Mouse (Mus musculus) CH12.LX (cell line): ENCODE data around the gene Adamts20. TPM values are rescaled to one million over a fixed set of nuclear protein-coding genes. Genes with fewer than 3 reads are reported as not detected.
A peak's percentile ranks its signal among the peaks of the same experiment; 100 is the strongest.

Experiments used
- DNase-seq: peaks from one replicate; pipeline ENCODE4 v3.0.0-alpha.2; 2013; ENCODE audit errors: extremely low read depth
- H3K27ac ChIP-seq: 2 replicates; pipeline ENCODE4 v1.5.1; 2012; ENCODE audit warnings: low read depth, mild to moderate bottlenecking, control low read depth, moderate library complexity; ENCODE audit not compliant: insufficient read depth
- H3K27me3 ChIP-seq: replicated peaks from 2 replicates; pipeline ENCODE3; 2012; ENCODE audit warnings: inconsistent platforms
- H3K36me3 ChIP-seq, 2 experiments: replicated peaks in 1 of 2; 2 replicates each; pipeline versions ENCODE3 to v1.6.1; 2012; ENCODE audit warnings: inconsistent platforms in 1 of 2, low read length in 1 of 2, mild to moderate bottlenecking in 1 of 2, mixed read lengths in 1 of 2, moderate library complexity in 1 of 2; ENCODE audit not compliant: control insufficient read depth in 1 of 2, insufficient read depth in 1 of 2
- H3K4me1 ChIP-seq, 2 experiments: 2 replicates each; pipeline ENCODE4 v1.6.1; 2012; ENCODE audit warnings: inconsistent platforms in 1 of 2, moderate library complexity in 1 of 2; ENCODE audit not compliant: insufficient read depth in 2 of 2, control insufficient read depth in 1 of 2
- H3K4me2 ChIP-seq: 2 replicates; pipeline ENCODE4 v1.6.1; 2012; ENCODE audit warnings: low read depth, mild to moderate bottlenecking, control low read depth; ENCODE audit not compliant: poor library complexity, insufficient read depth, severe bottlenecking
- H3K4me3 ChIP-seq, 3 experiments: fragments of 150-350 bp in 1 of 3; sonication (generic) in 1 of 3; replicated peaks in 1 of 3; 2 replicates each; pipeline versions ENCODE3 to v1.5.1; 2011 to 2012; ENCODE audit warnings: low read depth in 2 of 3, low read length in 2 of 3, mild to moderate bottlenecking in 2 of 3, moderate library complexity in 2 of 3, control low read depth in 1 of 3, improper control_type of control experiment in 1 of 3, inconsistent platforms in 1 of 3, mixed read lengths in 1 of 3; ENCODE audit not compliant: poor library complexity in 1 of 3
- H3K79me2 ChIP-seq: replicated peaks from 2 replicates; pipeline ENCODE4 v1.6.1; 2012; ENCODE audit warnings: mild to moderate bottlenecking, moderate library complexity; ENCODE audit not compliant: control insufficient read depth, poor library complexity, insufficient read depth, severe bottlenecking; ENCODE audit errors: extremely low read depth
- H3K9ac ChIP-seq: 2 replicates; pipeline ENCODE4 v1.6.1; 2012; ENCODE audit warnings: low read depth, mild to moderate bottlenecking, control low read depth, moderate library complexity; ENCODE audit not compliant: insufficient read depth
- H3K9me3 ChIP-seq: replicated peaks from 2 replicates; pipeline ENCODE3; 2012; ENCODE audit warnings: low read length, inconsistent platforms, mixed read lengths
- BHLHE40 ChIP-seq: IDR thresholded peaks from 2 replicates; pipeline ENCODE4 v1.6.1; 2011; ENCODE audit warnings: mild to moderate bottlenecking, low read depth, low read length, improper control_type of control experiment
- CHD1 ChIP-seq: IDR thresholded peaks from 2 replicates; pipeline ENCODE4 v1.6.1; 2012; ENCODE audit warnings: low read depth, low read length, improper control_type of control experiment, inconsistent platforms
- CHD2 ChIP-seq: IDR thresholded peaks from 2 replicates; pipeline ENCODE4 v1.6.1; 2011; ENCODE audit warnings: low read length, improper control_type of control experiment
- ELF1 ChIP-seq: IDR thresholded peaks from 2 replicates; pipeline ENCODE4 v1.6.1; 2014; ENCODE audit warnings: low read depth, mild to moderate bottlenecking, inconsistent platforms, low read length, improper control_type of control experiment
- EP300 ChIP-seq: IDR thresholded peaks from 2 replicates; pipeline ENCODE4 v1.6.1; 2011; ENCODE audit warnings: low read length, improper control_type of control experiment
- ETS1 ChIP-seq: conservative IDR thresholded peaks from 2 replicates; pipeline ENCODE4 v1.6.1; 2012; ENCODE audit warnings: low read depth, mild to moderate bottlenecking, inconsistent platforms, low read length, improper control_type of control experiment, moderate library complexity
- HCFC1 ChIP-seq: IDR thresholded peaks from 2 replicates; pipeline ENCODE4 v1.6.1; 2012; ENCODE audit warnings: low read depth, mild to moderate bottlenecking, inconsistent platforms, low read length, improper control_type of control experiment
- IRF4 ChIP-seq: IDR thresholded peaks from 2 replicates; pipeline ENCODE4 v1.6.1; 2014; ENCODE audit warnings: low read depth, mild to moderate bottlenecking, inconsistent platforms, low read length, improper control_type of control experiment
- JUN ChIP-seq: IDR thresholded peaks from 2 replicates; pipeline ENCODE4 v1.6.1; 2011; ENCODE audit warnings: low read depth, mild to moderate bottlenecking, low read length, improper control_type of control experiment, moderate library complexity; ENCODE audit not compliant: insufficient read depth
- JUND ChIP-seq: conservative IDR thresholded peaks from 2 replicates; pipeline ENCODE4 v1.6.1; 2011; ENCODE audit warnings: low read depth, low read length, improper control_type of control experiment
- MAZ ChIP-seq: IDR thresholded peaks from 2 replicates; pipeline ENCODE4 v1.6.1; 2012; ENCODE audit warnings: low read depth, mild to moderate bottlenecking, inconsistent platforms, low read length, improper control_type of control experiment, moderate library complexity
- MEF2A ChIP-seq: IDR thresholded peaks from 2 replicates; pipeline ENCODE4 v1.6.1; 2014; ENCODE audit warnings: low read depth, mild to moderate bottlenecking, inconsistent platforms, low read length, improper control_type of control experiment, borderline replicate concordance
- MXI1 ChIP-seq: IDR thresholded peaks from 2 replicates; pipeline ENCODE4 v1.6.1; 2011; ENCODE audit warnings: mild to moderate bottlenecking, low read depth, low read length, improper control_type of control experiment
- MYC ChIP-seq: IDR thresholded peaks from 2 replicates; pipeline ENCODE4 v1.6.1; 2011; ENCODE audit warnings: low read depth, mild to moderate bottlenecking, improper control_type of control experiment, low read length
- NELFE ChIP-seq: IDR thresholded peaks from 2 replicates; pipeline ENCODE4 v1.6.1; 2011; ENCODE audit warnings: low read depth, low read length, improper control_type of control experiment
- NRF1 ChIP-seq: IDR thresholded peaks from 2 replicates; pipeline ENCODE4 v1.6.1; 2014; ENCODE audit warnings: low read depth, mild to moderate bottlenecking, inconsistent platforms, low read length, improper control_type of control experiment, moderate library complexity
- PAX5 ChIP-seq: IDR thresholded peaks from 2 replicates; pipeline ENCODE4 v1.6.1; 2012; ENCODE audit warnings: low read length, inconsistent platforms, mixed read lengths
- POLR2A ChIP-seq: IDR thresholded peaks from 2 replicates; pipeline ENCODE4 v1.6.1; 2011; ENCODE audit warnings: low read depth, mild to moderate bottlenecking, improper control_type of control experiment, low read length
- POLR2AphosphoS2 ChIP-seq: IDR thresholded peaks from 2 replicates; pipeline ENCODE4 v1.6.1; 2011; ENCODE audit warnings: low read depth, low read length, improper control_type of control experiment
- RAD21 ChIP-seq: IDR thresholded peaks from 2 replicates; pipeline ENCODE4 v1.6.1; 2011; ENCODE audit warnings: low read depth, mild to moderate bottlenecking, low read length, improper control_type of control experiment, moderate library complexity
- RCOR1 ChIP-seq: conservative IDR thresholded peaks from 2 replicates; pipeline ENCODE4 v1.6.1; 2012; ENCODE audit warnings: low read depth, mild to moderate bottlenecking, inconsistent platforms, low read length, improper control_type of control experiment
- SIN3A ChIP-seq: IDR thresholded peaks from 2 replicates; pipeline ENCODE4 v1.6.1; 2012; ENCODE audit warnings: low read length, improper control_type of control experiment, inconsistent platforms
- TBP ChIP-seq: conservative IDR thresholded peaks from 2 replicates; pipeline ENCODE4 v1.6.1; 2011; ENCODE audit warnings: low read depth, low read length, improper control_type of control experiment
- TCF12 ChIP-seq: IDR thresholded peaks from 2 replicates; pipeline ENCODE4 v1.6.1; 2014; ENCODE audit warnings: low read depth, mild to moderate bottlenecking, inconsistent platforms, low read length, improper control_type of control experiment
- UBTF ChIP-seq: IDR thresholded peaks from 2 replicates; pipeline ENCODE4 v1.6.1; 2012; ENCODE audit warnings: low read depth, mild to moderate bottlenecking, inconsistent platforms, low read length, improper control_type of control experiment, moderate library complexity
- USF2 ChIP-seq: conservative IDR thresholded peaks from 2 replicates; pipeline ENCODE4 v1.6.1; 2011; ENCODE audit warnings: low read depth, low read length, improper control_type of control experiment
- ZC3H11A ChIP-seq: IDR thresholded peaks from 2 replicates; pipeline ENCODE4 v1.6.1; 2012; ENCODE audit warnings: low read depth, mild to moderate bottlenecking, inconsistent platforms, low read length, improper control_type of control experiment
- ZKSCAN1 ChIP-seq: IDR thresholded peaks from 2 replicates; pipeline ENCODE4 v1.6.1; 2012; ENCODE audit warnings: low read depth, inconsistent platforms, low read length, improper control_type of control experiment, borderline replicate concordance
- ZNF384 ChIP-seq: IDR thresholded peaks from 2 replicates; pipeline ENCODE4 v1.6.1; 2012; ENCODE audit warnings: low read depth, low read length, improper control_type of control experiment, inconsistent platforms
- dilution Hi-C: fragments of 300-500 bp; cut with MboI; formaldehyde crosslinking; loops from 2 replicates; pipeline ENCODE4 v1.14.3; 2020; ENCODE audit warnings: low sequenced_read_pairs; ENCODE audit not compliant: extremely low pct_unique_long_range_greater_than_20kb, extremely low pct_ligation_motif_present
- in situ Hi-C: fragments of 300-500 bp; cut with MboI; formaldehyde crosslinking; loops from 3 replicates; pipeline ENCODE4 v1.14.3; 2019; ENCODE audit warnings: low sequenced_read_pairs, low pct_ligation_motif_present, low pct_unique_long_range_greater_than_20kb, mixed read lengths
- polyA plus RNA-seq: library from polyadenylated mRNA; unstranded; fragments of >175 nt; gene quantifications from 2 replicates; pipeline ENCODE4 v1.2.1, GENCODE M21; 2012; ENCODE audit warnings: low read depth; ENCODE audit not compliant: insufficient read length
- total RNA-seq, 2 experiments: library from RNA; depleted of rRNA; stranded (reverse); fragments of 300-350 nt in 1 of 2; fragments of >200 nt in 1 of 2; gene quantifications; 2 replicates each; pipeline ENCODE4 v1.2.3; 2012 to 2014

The Adamts20 gene
- total and polyA plus RNA-seq, 3 experiments = 0.37 to 1.5 (median 0.68) TPM

DNA sequence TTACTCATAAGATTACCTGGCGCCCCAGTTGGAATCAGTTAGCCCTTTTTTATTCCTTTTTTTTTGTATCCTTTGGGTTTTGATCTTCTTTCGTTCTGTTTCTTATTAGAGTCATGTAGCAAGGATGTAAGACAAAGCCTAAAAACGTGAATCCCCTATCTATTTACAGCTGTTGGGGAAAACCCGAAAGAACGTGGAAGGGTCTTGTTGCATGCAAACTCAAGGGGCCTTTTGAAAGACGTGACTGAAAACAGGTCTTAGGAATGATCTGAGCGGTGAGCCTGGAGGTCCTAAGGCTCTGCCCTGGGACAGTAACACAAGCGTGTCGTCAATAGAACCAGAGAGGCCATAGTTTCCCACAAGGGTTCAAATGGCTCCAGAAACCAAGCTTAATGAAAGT lies 46.1 kb downstream of the Adamts20 start:
- Histone ChIP-seq H3K27me3 (no peaks in the 10 kb centered on the region), H3K4me3 (no peak overlapping the region), H3K27ac (peak overlapping the region; percentile 91), H3K79me2 (no peaks in the 10 kb centered on the region), H3K36me3 (no peaks in the 10 kb centered on the region), H3K4me1 (peaks cover 19 to 49% of the 10 kb centered on the region in 2 experiments), H3K9me3 (no peaks in the 10 kb centered on the region), H3K9ac (0 out of 2 replicates have a peak overlapping the region, but pooled peaks have one; percentile 63), H3K4me2 (peak overlapping the region; percentile 89)
- dilution Hi-C loops (no loop called here), in situ Hi-C loops (loop anchor here (5.0 kb wide), 1 partner anchor 38 kb away; no protein-coding TSS in a partner anchor)
- DNase-seq = peak; percentile 75
- TF ChIP-seq CHD1 = no peak
- TF ChIP-seq TBP = 0 out of 2 replicates have a peak, but pooled peaks have one; percentile 14
- peak; percentile 63 for TF ChIP-seq SIN3A
- TF ChIP-seq MEF2A = peak; percentile 98
- peak; percentile 39; the same call in 1 of the 2 replicates for TF ChIP-seq POLR2A
- no peak for TF ChIP-seq ZC3H11A
- TF ChIP-seq RCOR1 = peak; percentile 81; the same call in 1 of the 2 replicates
- no peak for TF ChIP-seq MAZ
- peak; percentile 80; the same call in 1 of the 2 replicates for TF ChIP-seq TCF12
- no peak for TF ChIP-seq ELF1
- TF ChIP-seq ETS1 = peak; percentile 83
- TF ChIP-seq NRF1 = no peak
- TF ChIP-seq USF2 = no peak
- TF ChIP-seq EP300 = peak; percentile 90
- TF ChIP-seq BHLHE40 = peak; percentile 97
- no peak; the same call in 1 of the 2 replicates for TF ChIP-seq RAD21
- TF ChIP-seq IRF4 = peak; percentile 86
- no peak for TF ChIP-seq NELFE
- TF ChIP-seq CHD2 = peak; percentile 72
- TF ChIP-seq ZKSCAN1 = no peak
- no peak for TF ChIP-seq HCFC1
- no peak for TF ChIP-seq ZNF384
- no peak for TF ChIP-seq UBTF
- peak; percentile 80; the same call in 1 of the 2 replicates for TF ChIP-seq MYC
- TF ChIP-seq JUND = 0 out of 2 replicates have a peak, but pooled peaks have one; percentile 23
- TF ChIP-seq JUN = no peak
- no peak for TF ChIP-seq POLR2AphosphoS2
- no peak for TF ChIP-seq PAX5
- TF ChIP-seq MXI1 = no peak; the same call in 1 of the 2 replicates
